Comparison of ENCODE assay signal across 8 mouse cellular contexts in the genomic region with DNA sequence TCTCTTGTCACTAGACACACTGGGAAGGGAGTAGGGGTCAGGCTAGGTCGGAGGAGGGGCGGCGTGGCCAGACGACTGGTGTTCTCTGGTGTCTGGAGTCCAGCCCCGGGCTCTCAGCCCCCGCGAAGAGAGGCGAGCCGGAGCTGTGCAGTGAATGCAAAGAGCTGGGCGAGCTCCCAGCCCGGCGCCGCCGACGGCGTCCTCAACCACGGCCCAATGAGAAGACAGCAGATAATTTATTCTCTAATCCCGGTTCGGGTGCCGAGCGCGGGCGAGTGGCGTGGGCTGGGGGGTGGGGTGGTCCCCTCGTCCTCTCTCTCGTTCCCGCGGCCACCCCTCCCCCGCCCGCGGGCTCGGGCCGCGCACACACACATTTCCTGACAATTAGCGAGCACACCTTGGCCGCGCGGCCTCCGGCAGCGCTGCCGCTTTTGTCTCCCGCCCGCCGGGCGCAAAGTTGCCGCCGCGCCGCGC. TPM values are rescaled to one million over a fixed set of nuclear protein-coding genes. Genes with fewer than 3 reads are reported as not detected.
DNase-seq lines count a peak whose midpoint lies in the region; ATAC-seq lines count a peak whose summit lies in the region.

No protein-coding gene starts in this region.

- peak overlapping the region; percentile 97 for H3K4me2 ChIP-seq in heart, embryonic 13.5 days
- H3K4me2 ChIP-seq in midbrain, embryonic 14.5 days (ENCODE audit: low read length): peak overlapping the region; percentile 88

- ATAC-seq in heart, embryonic 13.5 days (ENCODE audit: extremely low read depth, insufficient number of reproducible peaks, low FRiP score, low TSS enrichment): no peak
- peak; percentile 86 for ATAC-seq in midbrain, embryonic 14.5 days (ENCODE audit: low FRiP score, low TSS enrichment)
- no peak for ATAC-seq in inflammation-experienced regulatory T-cells, adult 6 months
- no peak for ATAC-seq in CD4-positive, CD25-positive, alpha-beta regulatory T cell, adult 4 months

- H3K9me3 ChIP-seq in heart, embryonic 13.5 days: no peaks in the 10 kb centered on the region
- H3K9me3 ChIP-seq in hindbrain, embryonic 10.5 days: no peaks in the 10 kb centered on the region
- no peaks in the 10 kb centered on the region for H3K9me3 ChIP-seq in limb, embryonic 10.5 days (replicated peaks)
- H3K9me3 ChIP-seq in midbrain, embryonic 14.5 days (ENCODE audit: control insufficient read depth, low read length): no peaks in the 10 kb centered on the region

- no peak for DNase-seq in heart, postnatal 36 days
- peak; percentile 43 to 52 for DNase-seq in cerebellum, postnatal 36 days
- DNase-seq in hindbrain, embryonic 10.5 days (ENCODE audit: low spot score): peak; percentile 87
- DNase-seq in limb, embryonic 10.5 days (ENCODE audit: low spot score): peak; percentile 79
- peak; percentile 96 for DNase-seq in midbrain, embryonic 14.5 days

- H3K4me1 ChIP-seq in heart, embryonic 13.5 days: peaks cover 31% of the 10 kb centered on the region
- H3K4me1 ChIP-seq in hindbrain, embryonic 10.5 days (replicated peaks): peaks cover 83% of the 10 kb centered on the region
- H3K4me1 ChIP-seq in limb, embryonic 10.5 days: peaks cover 63% of the 10 kb centered on the region
- peaks cover 41% of the 10 kb centered on the region for H3K4me1 ChIP-seq in midbrain, embryonic 14.5 days (ENCODE audit: control insufficient read depth, insufficient read depth, low read length)

- H3K27me3 ChIP-seq in heart, embryonic 13.5 days (replicated peaks): peaks cover 91% of the 10 kb centered on the region
- H3K27me3 ChIP-seq in hindbrain, embryonic 10.5 days (ENCODE audit: insufficient read depth, poor library complexity, severe bottlenecking): peaks cover 68% of the 10 kb centered on the region
- peaks cover 74% of the 10 kb centered on the region for H3K27me3 ChIP-seq in limb, embryonic 10.5 days (ENCODE audit: low read depth, poor library complexity, severe bottlenecking)
- no peaks in the 10 kb centered on the region for H3K27me3 ChIP-seq in midbrain, embryonic 14.5 days (ENCODE audit: control insufficient read depth, insufficient read depth, low read length)

- H3K4me3 ChIP-seq in heart, embryonic 13.5 days: peak overlapping the region; percentile 65
- peak overlapping the region; percentile 91 for H3K4me3 ChIP-seq in hindbrain, embryonic 10.5 days
- H3K4me3 ChIP-seq in limb, embryonic 10.5 days: peak overlapping the region; percentile 75
- peak overlapping the region; percentile 99 for H3K4me3 ChIP-seq in midbrain, embryonic 14.5 days (replicated peaks; ENCODE audit: low read depth, low read length)

- H3K9ac ChIP-seq in heart, embryonic 13.5 days: peak overlapping the region; percentile 75
- H3K9ac ChIP-seq in midbrain, embryonic 14.5 days (replicated peaks; ENCODE audit: low read length): peak overlapping the region; percentile 100

- intact Hi-C loops in heart, postnatal 36 days (cut with DNase I): no loop called here

- under 1% methylated on average over 50 of the region's 50 CpGs for WGBS in heart, embryonic 13.5 days
- WGBS in hindbrain, embryonic 10.5 days: under 1% methylated on average over 50 of the region's 50 CpGs
- under 1% methylated on average over 50 of the region's 50 CpGs for WGBS in limb, embryonic 10.5 days
- WGBS in midbrain, embryonic 14.5 days: under 1% methylated on average over 48 of the region's 50 CpGs

- no peak overlapping the region for H3K27ac ChIP-seq in heart, embryonic 13.5 days (replicated peaks)
- peak overlapping the region; percentile 100 for H3K27ac ChIP-seq in hindbrain, embryonic 10.5 days
- H3K27ac ChIP-seq in limb, embryonic 10.5 days: peak overlapping the region; percentile 96
- H3K27ac ChIP-seq in midbrain, embryonic 14.5 days (replicated peaks; ENCODE audit: low read depth, low read length): peak overlapping the region; percentile 100

- H3K36me3 ChIP-seq in heart, embryonic 13.5 days: no peaks in the 10 kb centered on the region
- H3K36me3 ChIP-seq in hindbrain, embryonic 10.5 days: 0 out of 2 replicates have a peak, but pooled peaks cover 6% of the 10 kb centered on the region
- no peaks in the 10 kb centered on the region for H3K36me3 ChIP-seq in limb, embryonic 10.5 days
- H3K36me3 ChIP-seq in midbrain, embryonic 14.5 days (ENCODE audit: control insufficient read depth, insufficient read depth, low read length): no peaks in the 10 kb centered on the region

RNA-seq across cellular contexts. Expression of gene Lemd1, which starts 1.2 kb away (rescaled TPM):
- not detected in 2 replicates for polyA plus RNA-seq in heart, embryonic 13.5 days (2015; fragmentation: Nextera tagmentation; extraction: Ambion mirVana)
- not detected for total RNA-seq in heart, postnatal 36 days (2021)
- polyA plus RNA-seq in hindbrain, embryonic 10.5 days (2016; fragmentation: Nextera tagmentation; extraction: Ambion mirVana): 2.6 and 7.7 TPM in 2 replicates
- 1.3 and 1.7 TPM in 2 replicates for polyA plus RNA-seq in limb, embryonic 10.5 days (2016; fragmentation: Nextera tagmentation; extraction: Ambion mirVana)
- 21.2 and 23.2 TPM in 2 replicates for polyA plus RNA-seq in midbrain, embryonic 14.5 days (2014; fragmentation: Nextera tagmentation; extraction: Ambion mirVana)
- polyA plus RNA-seq in inflammation-experienced regulatory T-cells, adult 6 months (2017; shearing (Covaris generic)): not detected
- not detected for polyA plus RNA-seq in CD4-positive, CD25-positive, alpha-beta regulatory T cell, adult 4 months (2017; shearing (Covaris generic))

RNA-seq across cellular contexts. Expression of gene AC124108.1, which starts 1.2 kb away (rescaled TPM):
- 0.05 TPM in 1 of 2 replicates, not detected in the other for polyA plus RNA-seq in heart, embryonic 13.5 days (2015; fragmentation: Nextera tagmentation; extraction: Ambion mirVana)
- not detected for total RNA-seq in heart, postnatal 36 days (2021)
- 1.6 and 2.8 TPM in 2 replicates for polyA plus RNA-seq in hindbrain, embryonic 10.5 days (2016; fragmentation: Nextera tagmentation; extraction: Ambion mirVana)
- polyA plus RNA-seq in limb, embryonic 10.5 days (2016; fragmentation: Nextera tagmentation; extraction: Ambion mirVana): 0.64 and 0.65 TPM in 2 replicates
- polyA plus RNA-seq in midbrain, embryonic 14.5 days (2014; fragmentation: Nextera tagmentation; extraction: Ambion mirVana): 4.4 and 4.5 TPM in 2 replicates
- polyA plus RNA-seq in inflammation-experienced regulatory T-cells, adult 6 months (2017; shearing (Covaris generic)): not detected
- not detected for polyA plus RNA-seq in CD4-positive, CD25-positive, alpha-beta regulatory T cell, adult 4 months (2017; shearing (Covaris generic))

RNA-seq across cellular contexts. Expression of gene Gm10188, which starts 39.5 kb away (rescaled TPM):
- not detected in 2 replicates for polyA plus RNA-seq in heart, embryonic 13.5 days (2015; fragmentation: Nextera tagmentation; extraction: Ambion mirVana)
- not detected for total RNA-seq in heart, postnatal 36 days (2021)
- 0.24 and 0.31 TPM in 2 replicates for polyA plus RNA-seq in hindbrain, embryonic 10.5 days (2016; fragmentation: Nextera tagmentation; extraction: Ambion mirVana)
- not detected in 2 replicates for polyA plus RNA-seq in limb, embryonic 10.5 days (2016; fragmentation: Nextera tagmentation; extraction: Ambion mirVana)
- polyA plus RNA-seq in midbrain, embryonic 14.5 days (2014; fragmentation: Nextera tagmentation; extraction: Ambion mirVana): 0.70 TPM in 1 of 2 replicates, not detected in the other
- not detected for polyA plus RNA-seq in inflammation-experienced regulatory T-cells, adult 6 months (2017; shearing (Covaris generic))
- not detected for polyA plus RNA-seq in CD4-positive, CD25-positive, alpha-beta regulatory T cell, adult 4 months (2017; shearing (Covaris generic))

RNA-seq across cellular contexts. Expression of gene Cdk18, which starts 50.6 kb away (rescaled TPM):
- 2.4 and 3.4 TPM in 2 replicates for polyA plus RNA-seq in heart, embryonic 13.5 days (2015; fragmentation: Nextera tagmentation; extraction: Ambion mirVana)
- total RNA-seq in heart, postnatal 36 days (2021): 10 to 100 TPM; 16.5 to 17.9 TPM
- polyA plus RNA-seq in hindbrain, embryonic 10.5 days (2016; fragmentation: Nextera tagmentation; extraction: Ambion mirVana): 2.1 and 2.2 TPM in 2 replicates
- polyA plus RNA-seq in limb, embryonic 10.5 days (2016; fragmentation: Nextera tagmentation; extraction: Ambion mirVana): 3.7 TPM in 2 replicates
- 0.63 and 1.1 TPM in 2 replicates for polyA plus RNA-seq in midbrain, embryonic 14.5 days (2014; fragmentation: Nextera tagmentation; extraction: Ambion mirVana)
- not detected for polyA plus RNA-seq in inflammation-experienced regulatory T-cells, adult 6 months (2017; shearing (Covaris generic))
- polyA plus RNA-seq in CD4-positive, CD25-positive, alpha-beta regulatory T cell, adult 4 months (2017; shearing (Covaris generic)): not detected

Comparison
In these comparisons a context has a peak if more than half of its experiments do, and no peak if none do; other contexts are left out.
1. DNase-seq: peak in cerebellum, postnatal 36 days (2 of 2), hindbrain, embryonic 10.5 days (single experiment), limb, embryonic 10.5 days (single experiment) and midbrain, embryonic 14.5 days (single experiment); none in heart, postnatal 36 days (0 of 2).
2. Peak in every context shown above with its lines, with median percentiles within 50 percentile points of each other: H3K4me3 ChIP-seq.